Mouse (Mus musculus) neutrophil, adult 5-6 weeks (primary cell): ENCODE measurements around the gene Birc5. TPM values are rescaled to one million over a fixed set of nuclear protein-coding genes. Genes with fewer than 3 reads are reported as not detected.
A peak's percentile ranks its signal among the peaks of the same experiment; 100 is the strongest.
"Not testable (repeated sequence)": the region's sequence is repeated elsewhere in the genome, so short reads cannot be mapped to it uniquely, and the experiment has no call there.

ENCODE experiments used
- ATAC-seq: fragments of 151-379, 151-347 bp; 2 replicates; pipeline ENCODE4 v1.8.0; 2017; ENCODE audit warnings: mild to moderate bottlenecking, moderate TSS enrichment; ENCODE audit not compliant: insufficient number of reproducible peaks, poor library complexity, low FRiP score, severe bottlenecking; ENCODE audit errors: extremely low read depth
- total RNA-seq: library from RNA; stranded (forward); fragments of 200-1000 nt; gene quantifications from 2 replicates; pipeline ENCODE4 v1.2.3, GENCODE M21; 2017

The Birc5 gene
- total RNA-seq, 1 experiment from 2014 or later, result 0.47 TPM

DNA sequence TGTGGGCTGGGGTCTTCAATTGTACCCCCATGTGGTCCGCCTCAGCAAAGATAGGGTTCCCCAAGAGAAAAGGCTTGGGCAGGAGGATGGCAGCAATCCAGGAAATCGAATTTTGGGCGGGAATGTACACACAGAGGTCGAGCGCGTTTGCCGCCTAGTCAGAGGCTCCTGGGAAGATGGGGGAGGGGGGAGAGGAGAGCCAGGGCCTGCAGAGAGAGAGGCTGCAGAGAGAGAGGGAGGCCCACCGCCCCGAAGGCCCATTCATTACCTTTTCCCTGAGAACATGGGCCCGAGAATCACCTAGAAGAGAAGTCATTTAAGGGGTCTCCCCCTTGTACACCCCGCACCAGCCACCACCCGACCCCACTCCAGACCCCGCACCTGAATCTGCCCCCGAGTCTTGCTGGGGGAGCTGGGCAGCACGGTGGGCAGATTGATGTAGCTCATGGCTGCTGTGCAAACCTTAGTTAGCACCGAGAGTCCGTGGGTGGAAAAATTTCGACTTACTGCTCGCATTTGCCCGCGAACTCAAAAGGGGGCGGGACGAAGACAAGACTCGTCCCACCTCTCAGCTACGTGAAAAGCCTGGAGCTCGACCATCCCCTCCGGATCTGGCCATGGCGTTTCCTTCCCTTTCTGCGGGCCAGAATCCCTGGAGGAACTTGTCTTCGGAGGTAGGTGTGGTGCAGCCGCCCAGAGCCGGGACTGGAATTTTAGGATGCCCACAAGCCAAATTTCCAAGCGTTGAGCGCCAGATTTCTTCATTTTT is 23.5 kb upstream of the Birc5 start, which contains the start of the genes Afmid and Tk1:
Gene Afmid (plus strand): TSS at position 592 of the 769 bp plus-strand sequence.
Gene Tk1 (minus strand): TSS at position 760 of the 769 bp plus-strand sequence.
- no peak for ATAC-seq

DNA sequence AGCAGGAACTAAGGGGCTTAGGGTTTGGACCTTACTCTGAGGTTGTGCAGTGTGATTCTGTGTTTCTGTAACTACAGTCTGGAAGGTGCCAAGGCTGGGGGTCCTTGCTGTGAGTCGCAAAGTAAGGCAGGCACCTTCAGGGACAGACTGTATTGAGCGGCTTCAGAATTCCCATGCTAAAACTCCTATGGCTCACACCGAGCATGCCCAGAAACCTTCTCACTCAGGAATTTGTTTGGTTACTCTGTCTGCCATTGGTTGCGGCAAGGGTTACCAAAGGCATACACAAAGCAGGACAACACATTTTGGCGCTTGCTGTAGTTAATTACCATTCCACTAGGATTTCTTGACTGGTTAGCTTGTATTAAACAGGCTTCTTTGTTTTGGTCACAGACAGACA is 22.9 kb upstream of the Birc5 start:
- ATAC-seq, result no peak

DNA sequence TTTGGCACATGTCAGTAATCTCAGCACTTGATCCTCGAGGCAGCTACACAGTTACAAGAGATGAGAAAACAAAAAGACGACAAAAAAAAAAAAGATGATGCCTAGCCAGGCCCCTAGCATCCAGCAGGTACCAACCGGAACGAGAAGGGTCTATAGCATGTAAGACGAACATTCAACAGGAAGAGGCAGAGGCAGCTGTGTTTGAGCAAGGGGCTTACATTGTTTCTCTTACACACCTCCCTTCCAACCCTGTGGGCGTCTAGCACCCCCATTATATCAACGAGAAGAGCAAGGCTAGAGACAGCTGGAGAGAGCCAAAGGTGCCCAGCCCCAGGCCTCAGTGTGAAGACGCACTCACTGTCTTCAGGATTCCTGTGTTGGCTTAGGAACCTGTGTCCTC is 22.1 kb upstream of the Birc5 start:
- no peak for ATAC-seq

DNA sequence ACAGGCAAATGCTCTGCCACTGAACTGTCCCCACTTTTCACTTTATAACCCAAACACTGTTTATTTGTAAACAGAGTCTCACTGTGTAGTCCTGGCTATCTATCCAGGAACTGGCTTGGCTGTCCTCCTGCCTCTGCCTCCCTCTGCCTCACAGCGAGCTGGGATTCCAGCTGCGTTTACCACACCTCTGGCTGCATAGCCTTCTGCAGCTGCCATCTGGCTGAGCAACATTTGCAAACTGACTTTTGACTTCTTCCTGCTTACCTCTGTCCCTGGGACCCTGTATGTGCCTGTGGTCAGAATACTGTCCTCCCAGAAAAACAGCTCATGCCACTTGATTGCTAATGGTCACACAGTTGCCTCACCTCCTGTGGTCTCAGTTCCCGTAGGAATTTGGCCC is 21.7 kb upstream of the Birc5 start:
- ATAC-seq, result no peak

DNA sequence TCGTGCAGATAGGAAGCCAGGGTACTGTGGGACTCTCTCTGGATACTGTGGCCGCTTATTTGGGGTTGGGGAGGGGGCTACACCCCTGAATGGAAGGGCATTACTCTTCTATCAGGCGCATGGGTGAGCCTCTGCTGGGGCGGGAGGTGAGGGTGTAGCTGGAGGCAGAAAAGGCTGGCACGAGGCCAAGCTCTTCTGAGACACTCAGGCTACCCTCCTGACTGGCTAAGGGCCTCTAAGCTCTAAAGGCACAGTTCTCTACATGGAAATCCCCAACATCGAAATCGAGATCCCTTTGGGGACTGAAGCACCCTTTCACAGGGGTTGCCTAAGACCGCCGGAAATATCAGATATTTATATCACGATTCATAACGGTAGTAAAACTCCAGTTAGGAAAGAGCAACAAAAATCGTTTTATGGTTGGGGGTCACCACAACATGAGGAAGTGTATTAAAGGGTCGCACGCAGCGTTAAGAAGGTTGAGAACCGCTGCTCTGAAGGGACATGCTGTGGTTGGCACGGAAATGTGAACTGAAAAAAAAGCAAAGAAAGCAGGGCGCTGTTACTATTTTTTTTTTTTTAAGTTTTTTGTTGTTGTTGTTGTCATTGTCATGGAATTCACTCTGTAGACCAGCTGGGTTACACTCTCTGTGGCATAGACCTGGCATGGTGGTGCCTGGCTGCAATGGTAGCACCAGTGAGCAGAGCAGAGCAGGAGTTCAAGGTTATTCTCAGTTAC is 20.7 kb upstream of the Birc5 start:
- ATAC-seq, result peak; percentile 23

DNA sequence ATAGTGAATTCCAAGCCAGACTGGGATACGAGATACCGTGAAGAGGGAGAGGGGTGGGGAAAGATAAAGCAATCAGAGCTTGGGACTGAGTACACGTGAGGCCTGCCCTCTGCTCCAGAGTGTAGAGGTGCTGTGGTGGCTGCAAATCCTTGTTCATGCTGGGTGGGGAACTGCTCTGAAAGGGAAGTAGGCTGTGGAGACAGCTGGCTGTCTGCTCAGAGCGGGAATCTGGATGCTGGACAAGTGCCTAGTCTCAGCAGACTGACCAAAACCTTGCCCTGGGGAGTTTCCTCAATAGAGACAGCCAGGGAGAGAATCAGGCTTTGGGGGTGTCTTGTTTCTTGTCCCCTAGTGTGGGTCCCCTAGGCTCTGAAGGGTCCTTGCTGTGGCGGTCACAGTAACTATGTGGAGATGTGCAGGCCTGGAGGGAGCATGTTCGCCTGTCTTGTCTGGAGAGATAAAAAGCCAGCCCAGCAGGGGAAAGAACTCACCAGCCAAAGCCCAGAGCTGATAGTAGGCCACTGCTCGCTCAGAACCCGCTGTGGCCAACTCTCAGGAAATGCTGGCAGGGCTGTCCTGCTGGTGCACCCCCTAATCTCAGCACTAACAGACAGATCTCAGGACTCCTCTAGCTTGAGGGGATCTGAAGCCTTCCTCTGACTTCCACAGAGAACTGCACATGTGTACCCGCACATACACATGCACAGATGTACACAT is 20.0 kb upstream of the Birc5 start:
- ATAC-seq, result no peak

DNA sequence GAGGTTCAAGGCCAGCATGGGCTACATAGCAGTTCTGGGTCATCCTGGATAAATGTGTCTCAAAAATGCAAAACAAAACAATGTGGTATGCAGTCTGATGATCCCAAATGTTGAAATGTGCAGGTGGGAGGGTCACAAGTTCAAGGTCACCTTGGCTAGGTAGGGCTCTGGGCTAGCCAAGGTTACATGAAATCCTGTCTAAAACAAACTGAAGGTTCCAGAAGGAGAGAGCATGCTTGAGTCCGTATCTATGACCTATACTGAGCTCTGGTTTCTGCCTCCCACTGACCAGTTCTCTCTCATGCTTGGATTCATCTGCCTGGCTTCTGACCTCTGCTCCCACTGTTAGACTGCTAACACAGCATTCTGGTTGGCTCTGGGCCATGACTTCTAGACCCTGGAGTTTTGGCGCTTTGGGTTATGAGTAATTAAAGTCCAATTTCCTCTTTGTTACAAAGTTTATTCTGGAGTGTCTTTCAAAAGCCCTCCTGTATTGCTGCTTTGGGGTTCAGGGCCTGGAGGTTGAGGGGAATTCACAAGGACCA is 19.3 kb upstream of the Birc5 start:
- no peak for ATAC-seq

DNA sequence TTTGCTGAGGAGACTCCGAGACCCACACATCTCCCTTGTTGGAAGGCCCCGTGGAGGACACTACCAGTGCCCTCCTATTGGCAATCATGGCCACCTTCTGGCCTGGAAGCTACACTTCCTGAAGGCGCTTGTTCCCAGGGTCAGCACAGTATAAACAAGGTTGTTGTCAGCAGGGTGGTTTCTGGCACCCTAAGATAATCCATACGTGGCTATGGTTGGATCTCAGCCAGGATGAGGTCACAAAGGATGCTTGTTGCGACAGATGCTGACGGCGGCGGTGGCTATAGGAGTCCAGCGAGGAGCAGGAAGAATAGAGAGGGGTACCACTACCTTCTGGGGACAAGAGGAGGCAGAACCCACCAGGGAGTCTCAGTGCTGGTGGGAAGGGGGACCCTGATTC is 18.6 kb upstream of the Birc5 start:
- no peak for ATAC-seq

DNA sequence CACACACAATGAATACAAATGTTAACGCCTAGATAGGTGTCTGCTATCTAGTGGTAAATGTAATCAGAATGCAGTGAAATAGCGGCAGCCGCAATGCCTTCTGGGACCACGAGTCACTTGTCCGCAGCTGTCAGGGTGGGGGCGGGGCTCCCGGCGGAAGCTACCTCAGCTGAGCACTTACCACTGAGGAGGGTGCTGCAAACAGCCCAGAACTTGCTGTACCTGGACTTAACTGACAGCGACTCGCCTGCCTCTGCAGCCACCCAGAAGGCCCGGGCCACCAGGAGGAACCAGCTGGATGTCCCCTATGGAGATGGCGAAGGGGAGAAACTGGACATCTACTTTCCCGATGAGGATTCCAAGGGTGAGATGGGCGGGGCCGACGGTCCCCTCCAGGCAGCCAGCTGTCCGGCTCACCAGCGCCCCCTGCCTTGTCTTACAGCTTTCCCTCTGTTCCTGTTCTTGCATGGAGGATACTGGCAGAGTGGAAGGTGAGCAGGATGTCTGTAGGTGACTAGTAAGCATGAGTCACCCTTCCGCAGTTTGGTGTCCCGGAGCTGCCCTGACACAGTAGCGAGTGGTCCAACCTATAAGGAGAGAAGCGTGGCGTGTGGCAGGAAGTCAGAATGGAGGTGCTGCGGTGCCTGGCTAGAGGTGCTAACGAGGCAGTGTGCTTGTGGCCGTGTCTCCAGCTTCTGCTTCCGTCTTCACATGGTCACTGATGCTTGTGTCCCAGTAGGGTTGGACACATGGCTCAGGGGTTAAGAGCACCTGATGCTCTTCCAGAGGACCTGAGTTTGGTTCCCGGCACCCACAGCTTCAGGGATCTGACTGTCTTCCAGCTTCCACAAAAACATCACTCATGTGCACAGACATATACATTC is 16.7 kb upstream of the Birc5 start:
- ATAC-seq, result peak; percentile 78

DNA sequence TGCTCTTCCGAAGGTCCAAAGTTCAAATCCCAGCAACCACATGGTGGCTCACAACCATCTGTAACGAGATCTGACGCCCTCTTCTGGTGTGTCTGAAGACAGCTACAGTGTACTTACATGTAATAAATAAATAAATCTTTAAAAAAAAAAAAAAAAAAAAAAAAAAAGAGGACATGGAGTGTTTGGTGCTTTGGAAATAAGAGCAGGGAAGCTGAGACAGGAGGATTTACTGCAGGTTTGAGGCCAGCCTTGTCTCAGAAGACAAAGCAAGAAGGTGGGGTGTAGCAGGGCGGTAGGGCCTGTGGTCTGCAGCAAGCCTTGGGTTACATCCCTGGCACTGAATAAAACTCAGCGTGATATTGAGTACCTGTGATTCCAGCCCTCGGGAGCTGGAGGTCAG is 15.5 kb upstream of the Birc5 start:
- not testable (repeated sequence) for ATAC-seq

DNA sequence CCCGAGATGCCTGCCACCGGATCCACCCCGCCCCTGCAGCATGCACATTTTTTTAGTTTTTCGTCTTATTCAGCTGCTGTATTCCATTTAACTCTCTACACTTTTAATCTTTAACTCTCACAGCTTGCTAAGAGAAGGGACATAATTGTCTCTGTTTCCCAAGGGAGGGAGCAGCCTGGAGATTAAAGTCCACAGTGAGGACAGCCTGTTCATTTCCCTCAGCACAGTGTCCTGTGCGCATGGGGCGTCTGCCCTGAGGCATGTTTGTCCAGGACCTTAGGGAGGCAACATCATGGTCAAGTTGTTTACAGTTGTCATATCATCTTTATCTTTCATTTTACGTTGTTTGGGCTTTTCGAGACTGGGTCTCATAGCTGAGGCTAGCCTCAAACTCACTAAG is 15.0 kb upstream of the Birc5 start:
- no peak for ATAC-seq

DNA sequence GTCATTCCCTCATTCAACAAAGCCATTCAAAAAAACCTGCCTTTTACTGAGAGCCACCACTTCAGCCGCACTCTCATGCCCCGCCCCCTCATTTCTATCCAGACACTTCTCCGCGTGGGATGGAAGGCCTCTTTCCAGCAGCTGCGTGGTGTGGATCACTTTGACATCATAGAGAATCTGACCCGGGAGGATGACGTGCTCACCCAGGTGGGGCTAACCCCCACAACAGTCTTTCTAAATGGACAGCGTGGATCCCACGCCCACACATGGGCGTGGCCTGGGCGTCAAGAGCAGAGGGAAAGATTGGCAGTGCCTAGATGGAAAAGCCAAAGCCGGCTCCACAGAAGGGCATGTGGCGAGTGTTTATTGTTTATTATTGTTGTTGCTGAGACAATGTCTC is 12.7 kb upstream of the Birc5 start:
- ATAC-seq, result no peak

DNA sequence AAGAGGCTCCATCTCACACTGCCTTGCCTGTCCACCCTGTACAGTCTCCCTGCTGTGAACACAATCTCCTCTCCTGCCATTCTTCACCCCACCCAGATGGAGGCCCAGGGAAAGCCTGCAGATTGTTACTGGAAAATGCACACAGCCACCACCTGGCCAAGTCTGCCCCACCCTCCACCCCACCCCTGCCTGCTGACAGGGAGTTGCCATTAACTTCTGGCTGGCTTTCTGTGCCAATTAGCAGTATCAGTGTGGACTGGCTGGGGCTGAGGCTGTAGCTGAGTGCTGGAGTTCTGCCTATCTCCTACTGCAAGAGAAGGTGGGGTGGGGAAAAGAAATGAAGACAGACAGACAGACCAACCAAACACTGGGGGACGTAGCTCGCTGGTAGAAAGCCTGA is 10.5 kb upstream of the Birc5 start:
- no peak for ATAC-seq

DNA sequence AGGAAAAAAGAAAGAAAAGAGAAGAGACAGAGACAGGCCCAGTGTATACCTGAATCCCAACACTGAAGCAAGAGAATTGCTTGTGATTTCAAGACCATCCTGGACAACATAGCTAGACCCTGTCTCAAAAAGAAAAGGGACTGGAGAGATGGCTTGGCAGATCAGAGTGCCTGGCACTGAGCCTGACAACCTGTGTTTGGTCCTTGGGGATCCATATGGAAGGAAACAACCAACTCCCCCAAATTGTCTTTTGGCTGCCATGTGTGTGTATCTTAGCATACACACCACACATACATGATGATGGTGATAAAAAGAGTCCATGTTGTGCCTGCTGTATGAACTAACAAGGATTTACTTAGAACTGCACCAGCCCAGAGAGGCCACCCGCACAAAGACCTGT is 10.0 kb upstream of the Birc5 start:
- ATAC-seq, result no peak

DNA sequence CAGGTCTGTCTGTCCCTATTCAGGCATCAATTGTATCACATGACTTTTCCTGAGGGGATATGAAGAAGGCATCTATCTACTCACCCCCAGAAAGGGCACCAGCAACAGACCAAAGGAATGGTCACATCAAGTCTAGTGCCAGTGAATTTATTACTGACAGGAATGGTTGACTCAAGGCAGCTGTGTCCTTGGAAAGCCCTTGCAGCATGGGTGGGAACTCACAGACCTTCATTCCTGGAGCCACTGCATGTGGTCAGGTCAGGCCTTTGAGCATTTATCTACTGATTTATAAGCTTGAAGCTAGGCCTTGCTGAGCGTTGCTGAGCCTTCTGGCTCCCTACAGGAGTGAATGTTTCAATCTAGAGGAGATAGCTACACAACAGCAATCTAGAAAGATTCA is 8.1 kb upstream of the Birc5 start:
- no peak for ATAC-seq

DNA sequence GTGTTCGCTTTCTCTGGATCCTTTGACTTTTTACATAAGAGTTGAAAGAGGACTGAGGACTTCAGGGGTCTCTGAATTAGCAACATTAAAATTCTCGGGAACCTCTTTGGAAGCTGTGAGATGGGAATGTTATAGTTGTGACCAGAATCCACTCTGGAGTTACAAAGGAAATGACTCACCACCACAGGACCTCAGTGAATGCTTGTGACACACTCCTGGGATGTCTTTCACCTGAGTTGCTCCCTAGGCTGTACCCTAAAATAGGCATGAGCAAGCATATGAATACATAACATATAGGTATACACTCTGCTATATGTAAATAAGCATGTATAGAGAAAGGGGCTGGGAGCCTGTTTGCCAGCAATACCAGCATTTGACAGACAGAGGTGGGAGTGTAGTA is 5.6 kb upstream of the Birc5 start:
- ATAC-seq, result no peak

DNA sequence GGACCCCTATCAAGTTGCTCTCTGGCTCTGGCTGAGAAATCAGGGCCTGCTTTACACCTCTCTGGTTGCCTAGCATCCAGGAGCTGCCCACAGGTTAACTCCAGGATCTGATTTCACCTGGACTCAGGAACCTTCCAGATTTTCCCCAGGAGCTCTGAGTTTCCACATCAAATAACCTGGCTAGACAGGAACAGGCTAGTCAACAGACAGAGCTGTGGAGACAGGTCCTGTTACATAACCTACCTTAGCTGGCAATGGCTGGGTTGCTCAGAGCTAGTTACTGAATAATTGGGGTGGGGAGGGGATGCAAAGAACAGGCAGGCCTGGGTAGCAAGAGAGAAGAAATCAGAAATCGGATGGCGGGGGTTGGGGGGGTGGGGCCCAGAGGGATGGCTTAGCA is 4.1 kb upstream of the Birc5 start:
- no peak for ATAC-seq

DNA sequence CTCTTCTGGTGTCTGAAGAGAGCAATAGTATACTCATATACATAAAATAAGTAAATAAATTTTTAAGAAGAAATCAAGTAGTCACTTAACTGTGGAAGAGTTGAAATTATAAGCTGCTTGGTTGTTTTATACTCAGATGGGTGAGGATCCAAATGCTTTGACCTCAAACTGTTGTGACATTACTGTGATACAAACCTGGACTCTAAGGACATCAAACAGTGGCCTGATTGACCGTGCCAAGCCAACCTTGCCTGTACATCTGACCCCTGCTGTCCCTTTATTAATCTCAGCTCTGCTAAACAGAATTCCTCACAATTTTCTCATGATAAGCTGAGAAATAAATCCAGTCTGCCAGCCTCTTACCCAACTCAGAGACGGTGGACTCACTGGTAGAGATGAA is 3.4 kb upstream of the Birc5 start:
- ATAC-seq, result no peak

DNA sequence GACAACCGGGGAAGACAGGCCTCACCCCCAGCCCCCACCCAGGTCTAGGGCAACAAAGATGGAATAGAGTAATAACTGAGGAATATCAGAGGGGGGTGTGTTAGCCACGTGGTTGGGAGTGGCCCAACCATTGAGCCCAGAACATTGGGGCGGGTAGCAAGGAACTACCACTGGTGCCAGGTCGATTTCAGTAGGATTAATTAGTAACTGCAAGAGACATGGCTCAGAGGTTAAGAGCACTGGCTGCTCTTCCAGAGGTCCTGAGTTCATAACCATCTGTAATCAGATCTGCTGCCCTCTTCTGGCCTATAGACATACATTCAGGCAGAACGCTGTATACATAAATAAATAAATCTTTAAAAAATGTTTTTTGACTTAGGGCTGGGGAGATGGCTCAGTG is 2.4 kb upstream of the Birc5 start:
- no peak for ATAC-seq
